Mouse (Mus musculus) B cell, adult 67 days (primary cell): ENCODE results near the gene Kcna3. TPM values are rescaled to one million over a fixed set of nuclear protein-coding genes. Genes with fewer than 3 reads are reported as not detected.

Experiments
- total RNA-seq, 2 experiments: library from RNA; stranded (reverse); gene quantifications; 4 replicates each; pipeline ENCODE4 v1.2.4; 2023

The Kcna3 gene
- 10 to 100 TPM; 50.1 to 53.5 TPM for total RNA-seq

DNA sequence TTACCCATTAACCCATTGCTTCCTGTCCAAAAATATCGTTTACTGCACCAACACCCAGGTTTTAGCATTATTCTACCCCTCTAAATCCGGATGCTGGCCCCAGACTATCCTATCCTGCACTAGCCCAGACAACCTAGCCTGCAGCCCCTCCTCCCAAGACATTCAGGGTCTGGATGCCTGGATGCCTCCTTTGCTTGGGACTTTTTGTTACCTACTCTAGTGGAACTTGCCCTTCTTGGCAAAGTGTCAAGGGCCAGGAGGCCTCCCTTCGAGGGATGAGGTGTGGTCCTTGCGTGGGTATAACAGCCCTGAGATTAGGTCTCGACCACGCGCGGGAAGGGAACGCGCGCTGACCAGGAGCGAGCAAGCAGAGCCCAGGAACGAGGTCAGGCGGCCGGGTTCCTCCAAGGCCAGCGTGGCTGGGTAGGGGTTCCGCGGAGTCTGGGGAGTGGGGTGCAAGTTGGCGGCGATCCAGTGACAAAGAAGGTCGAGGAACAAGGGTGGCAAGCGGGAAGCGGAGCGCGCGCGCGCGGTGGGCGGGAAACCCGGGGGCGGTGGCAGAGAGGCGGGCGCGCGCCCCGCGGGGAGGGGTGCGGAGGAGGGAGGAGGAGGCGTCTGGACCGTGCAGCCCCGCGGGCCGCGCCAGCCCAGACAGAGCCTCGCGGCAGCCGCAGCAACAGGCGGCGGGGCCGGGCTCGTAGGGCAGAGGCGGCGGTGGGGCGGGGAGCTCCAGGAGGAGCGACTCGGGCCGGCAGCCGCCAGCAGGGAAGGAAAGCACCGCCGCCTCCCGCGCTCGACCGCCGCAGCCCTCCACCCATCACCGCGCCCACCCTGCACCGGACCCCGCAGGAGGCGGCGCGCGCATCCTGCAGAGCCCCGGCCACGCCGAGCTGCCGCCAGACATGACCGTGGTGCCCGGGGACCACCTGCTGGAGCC, at the start of gene Kcna3:
Kcna3 (plus strand) TSS at position 649 of the 937 bp plus-strand sequence.

Other genes starting within 250 kb of the Kcna3 start
- gene Cd53, start 246.0 kb upstream of the Kcna3 start, total RNA-seq: 100 to 1,000 TPM; 500 to 541 TPM
- not detected for gene Olfr266, start 209.9 kb upstream of the Kcna3 start, total RNA-seq
- gene Kcna2, start 65.0 kb downstream of the Kcna3 start, total RNA-seq: under 1 TPM; 0.18 to 0.29 TPM
- gene Kcna10, start 146.9 kb downstream of the Kcna3 start, total RNA-seq: not detected
- not detected for gene Cym, start 185.6 kb downstream of the Kcna3 start, total RNA-seq
- gene A630076J17Rik, start 194.4 kb downstream of the Kcna3 start, total RNA-seq: not detected
- not detected for gene Prok1, start 203.5 kb downstream of the Kcna3 start, total RNA-seq
- 10 to 100 TPM; 46.0 to 48.8 TPM for gene Lamtor5, start 242.7 kb downstream of the Kcna3 start, total RNA-seq